Mouse (Mus musculus) MEL (cell line): Measurements from ENCODE around the gene Klri2.

Experiments used
- CTCF ChIP-seq, 3 experiments: IDR thresholded peaks in 2 of 3; conservative IDR thresholded peaks in 1 of 3; 2 replicates each; pipeline ENCODE4 v1.5.1; 2011 to 2012; ENCODE audit warnings: low read length in 3 of 3, low read depth in 2 of 3, mild to moderate bottlenecking in 2 of 3, improper control_type of control experiment in 1 of 3, inconsistent platforms in 1 of 3, mixed read lengths in 1 of 3, moderate library complexity in 1 of 3; ENCODE audit not compliant: control insufficient read depth in 1 of 3, insufficient read depth in 1 of 3, poor library complexity in 1 of 3, severe bottlenecking in 1 of 3
- E2F4 ChIP-seq: IDR thresholded peaks from 2 replicates; pipeline ENCODE4 v1.6.1; 2011; ENCODE audit warnings: low read depth, low read length, improper control_type of control experiment, borderline replicate concordance
- POLR2A ChIP-seq, 2 experiments: IDR thresholded peaks; 2 replicates each; pipeline ENCODE4 v1.6.1; 2011 to 2012; ENCODE audit warnings: low read length in 2 of 2, mild to moderate bottlenecking in 2 of 2, control low read depth in 1 of 2, improper control_type of control experiment in 1 of 2, low read depth in 1 of 2, moderate library complexity in 1 of 2; ENCODE audit not compliant: control insufficient read depth in 1 of 2, insufficient read depth in 1 of 2, poor library complexity in 1 of 2

DNA sequence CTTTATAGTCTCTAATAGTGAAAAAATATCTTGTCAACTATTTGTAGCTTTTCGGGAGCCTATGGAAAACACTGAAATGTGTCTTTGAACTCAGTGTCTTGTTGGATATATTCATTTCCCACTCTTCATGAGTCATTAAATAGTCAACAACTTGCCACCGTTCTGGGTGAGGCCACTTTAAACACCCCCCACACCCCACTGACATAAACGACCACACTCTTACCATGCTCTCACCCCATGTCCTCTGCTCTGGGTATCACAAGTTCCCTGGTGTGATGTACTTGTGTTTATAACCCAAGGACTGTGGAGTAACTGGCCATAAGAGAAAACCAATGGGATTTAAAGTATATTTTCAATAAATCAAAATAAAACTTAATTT lies 7.4 kb upstream of the Klri2 start:
- no peak for TF ChIP-seq POLR2A (IDR thresholded peaks at IDR 0.05; ENCODE audit: control insufficient read depth in 1 of 2, insufficient read depth in 1 of 2, low read depth in 1 of 2, low read length in 2 of 2, poor library complexity in 1 of 2)
- TF ChIP-seq CTCF (IDR thresholded peaks at IDR 0.05 in 2 of 3, conservative IDR thresholded peaks at IDR 0.05 in 1 of 3; ENCODE audit: control insufficient read depth in 1 of 3, insufficient read depth in 1 of 3, low read depth in 2 of 3, low read length in 3 of 3, poor library complexity in 1 of 3, severe bottlenecking in 1 of 3), result no peak
- TF ChIP-seq E2F4, result no peak
